Mouse (Mus musculus): ENCODE measurements at regions not wholly inside any gene's neighbourhood (a gene's known extent, or its start where the extent isn't known, plus 50 kb on each side); places are given as distances from the start of the nearest gene placed in this dataset.

DNA sequence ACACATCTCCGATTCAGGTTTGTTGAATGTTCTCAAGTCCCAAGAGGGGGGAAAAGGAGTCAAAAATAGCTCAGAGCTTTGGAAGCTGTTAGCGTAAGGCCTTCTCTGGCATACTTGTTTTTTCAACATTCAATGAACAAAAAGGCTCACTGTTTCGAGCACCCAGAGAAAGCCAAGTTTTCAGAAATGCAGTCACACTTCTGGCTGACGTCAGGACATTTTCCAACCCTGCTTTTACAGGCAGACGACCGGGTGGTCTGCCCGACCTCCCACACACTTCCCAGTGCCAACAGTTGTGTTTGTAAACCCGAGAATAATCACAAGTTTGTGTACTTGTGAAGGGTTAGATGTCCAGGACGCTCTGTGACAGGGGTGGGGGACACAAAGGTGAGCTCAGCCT, 218.5 kb downstream of the Wdr11 start:
- H3K4me3 ChIP-seq (ENCODE audit: low read depth, low read length): no peak overlapping the region
- H3K4me1 ChIP-seq (ENCODE audit: insufficient read depth, low read depth, low read length): no peaks in the 10 kb centered on the region
- no peak for DNase-seq (ENCODE audit: low spot score)
- no peak for ATAC-seq (ENCODE audit: extremely low read depth, insufficient number of reproducible peaks, low FRiP score, poor library complexity, severe bottlenecking)
- H3K36me3 ChIP-seq (replicated peaks): no peaks in the 10 kb centered on the region
- TF ChIP-seq GATA2 (IDR thresholded peaks at IDR 0.05; ENCODE audit: borderline replicate concordance, low read depth, low read length): no peak
- H3K9me3 ChIP-seq (replicated peaks): peaks cover 19% of the 10 kb centered on the region
- no peaks in the 10 kb centered on the region for H3K27me3 ChIP-seq (ENCODE audit: insufficient read depth, low read length)

DNA sequence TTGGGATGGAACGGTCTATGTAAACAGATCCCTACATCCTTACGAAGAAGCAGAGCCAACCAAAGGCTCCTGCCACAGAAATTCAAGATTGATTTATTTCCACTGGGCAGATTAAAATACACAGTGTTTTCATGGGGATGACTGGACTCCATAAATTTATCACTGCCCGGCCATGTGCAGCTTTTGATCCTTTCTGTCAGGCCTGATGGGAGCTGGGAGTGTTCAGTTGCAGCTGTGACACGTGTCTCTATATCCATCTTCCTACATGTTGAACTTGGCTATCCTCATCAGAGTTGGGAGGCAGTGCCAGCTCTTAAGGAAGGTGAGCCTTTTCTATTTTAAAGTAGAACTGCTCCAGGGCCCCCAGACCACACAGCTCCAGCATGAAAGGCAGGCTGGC, 218.9 kb downstream of the Wdr11 start:
- Histone ChIP-seq H3K4me3 (ENCODE audit: low read depth, low read length) (no peak overlapping the region), H3K36me3 (replicated peaks) (no peaks in the 10 kb centered on the region), H3K4me1 (ENCODE audit: insufficient read depth, low read depth, low read length) (no peaks in the 10 kb centered on the region), H3K9me3 (replicated peaks) (peaks cover 20% of the 10 kb centered on the region), H3K27me3 (ENCODE audit: insufficient read depth, low read length) (no peaks in the 10 kb centered on the region)
- no peak for TF ChIP-seq GATA1 (IDR thresholded peaks at IDR 0.05; ENCODE audit: borderline replicate concordance, low read length)
- TF ChIP-seq TAL1 (conservative IDR thresholded peaks at IDR 0.05; ENCODE audit: low read depth, low read length): no peak
- TF ChIP-seq POLR2AphosphoS5 (IDR thresholded peaks at IDR 0.05; ENCODE audit: insufficient replicate concordance, low read depth, low read length): no peak
- no peak for TF ChIP-seq CTCF (IDR thresholded peaks at IDR 0.05; ENCODE audit: low read depth, low read length)
- TF ChIP-seq GATA2 (IDR thresholded peaks at IDR 0.05; ENCODE audit: borderline replicate concordance, low read depth, low read length): no peak
- ATAC-seq (ENCODE audit: extremely low read depth, insufficient number of reproducible peaks, low FRiP score, poor library complexity, severe bottlenecking) (no peak), DNase-seq (ENCODE audit: low spot score) (no peak)

DNA sequence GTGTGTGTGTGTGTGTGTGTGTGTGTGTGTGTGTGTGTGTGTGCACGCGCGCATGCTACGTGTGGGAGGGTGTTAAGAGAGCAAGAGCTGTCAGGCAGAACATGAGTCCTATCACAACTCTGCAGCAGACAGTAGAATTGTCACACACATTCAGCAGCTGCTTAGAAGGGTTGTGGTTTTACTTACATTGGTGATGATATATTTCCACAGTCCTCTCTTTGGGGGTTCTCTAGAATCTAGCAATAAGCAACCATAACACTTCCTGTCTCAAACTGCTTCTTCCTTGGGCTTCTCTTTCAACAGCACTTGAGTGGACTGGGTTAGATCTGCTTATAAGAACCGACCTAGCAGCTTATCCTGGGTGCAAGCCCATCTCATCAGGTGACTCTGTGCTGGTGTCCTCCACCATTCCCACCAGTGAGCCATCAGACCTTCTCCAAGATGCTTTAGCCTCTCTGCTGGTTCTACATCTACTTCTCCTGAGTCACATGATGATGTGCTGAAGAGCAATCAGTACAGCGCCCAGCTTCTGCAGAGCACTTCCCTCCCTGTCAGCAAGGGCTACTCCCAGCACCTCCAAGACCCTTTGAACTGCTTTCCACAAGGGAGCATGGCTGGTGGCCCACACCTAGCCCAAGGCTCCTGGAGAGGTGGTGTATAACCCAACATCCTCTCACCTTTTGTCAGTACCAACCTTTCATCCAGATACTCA, 222.6 kb downstream of the Wdr11 start:
- ATAC-seq (ENCODE audit: extremely low read depth, insufficient number of reproducible peaks, low FRiP score, poor library complexity, severe bottlenecking) (no peak), DNase-seq (ENCODE audit: low spot score) (no peak)
- no peaks in the 10 kb centered on the region for H3K27me3 ChIP-seq (ENCODE audit: insufficient read depth, low read length)
- no peaks in the 10 kb centered on the region for H3K4me1 ChIP-seq (ENCODE audit: insufficient read depth, low read depth, low read length)
- no peak for TF ChIP-seq TAL1 (conservative IDR thresholded peaks at IDR 0.05; ENCODE audit: low read depth, low read length)
- TF ChIP-seq GATA2 (IDR thresholded peaks at IDR 0.05; ENCODE audit: borderline replicate concordance, low read depth, low read length): no peak
- TF ChIP-seq CTCF (IDR thresholded peaks at IDR 0.05; ENCODE audit: low read depth, low read length): no peak
- TF ChIP-seq GATA1 (IDR thresholded peaks at IDR 0.05; ENCODE audit: borderline replicate concordance, low read length): no peak
- TF ChIP-seq POLR2AphosphoS5 (IDR thresholded peaks at IDR 0.05; ENCODE audit: insufficient replicate concordance, low read depth, low read length): no peak
- no peaks in the 10 kb centered on the region for H3K36me3 ChIP-seq (replicated peaks)
- H3K4me3 ChIP-seq (ENCODE audit: low read depth, low read length): no peak overlapping the region
- peaks cover 34% of the 10 kb centered on the region for H3K9me3 ChIP-seq (replicated peaks)

DNA sequence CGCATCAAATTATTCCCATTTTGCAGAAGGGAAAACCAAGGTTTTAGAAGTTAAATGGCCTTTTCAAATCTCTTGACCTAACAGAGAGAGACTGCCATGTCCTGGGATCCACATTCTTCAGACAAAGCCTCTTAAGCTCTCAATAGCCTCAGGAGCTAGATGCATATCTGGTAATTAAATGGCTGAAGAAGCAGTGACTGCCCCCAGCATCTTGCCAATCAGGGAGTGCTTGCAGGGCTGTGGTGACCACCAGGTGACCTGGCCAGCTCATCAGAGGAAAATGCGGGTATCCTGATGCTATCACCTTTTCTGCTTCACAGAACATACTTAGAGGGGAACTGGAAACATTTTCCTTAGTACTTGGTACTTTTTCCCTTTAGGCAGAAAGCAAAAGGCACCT, 227.2 kb downstream of the Wdr11 start:
- TF ChIP-seq TAL1 (conservative IDR thresholded peaks at IDR 0.05; ENCODE audit: low read depth, low read length) (no peak), POLR2AphosphoS5 (IDR thresholded peaks at IDR 0.05; ENCODE audit: insufficient replicate concordance, low read depth, low read length) (no peak), GATA2 (IDR thresholded peaks at IDR 0.05; ENCODE audit: borderline replicate concordance, low read depth, low read length) (no peak), GATA1 (IDR thresholded peaks at IDR 0.05; ENCODE audit: borderline replicate concordance, low read length) (no peak), CTCF (IDR thresholded peaks at IDR 0.05; ENCODE audit: low read depth, low read length) (no peak)
- H3K4me1 ChIP-seq (ENCODE audit: insufficient read depth, low read depth, low read length): no peaks in the 10 kb centered on the region
- ATAC-seq (ENCODE audit: extremely low read depth, insufficient number of reproducible peaks, low FRiP score, poor library complexity, severe bottlenecking) (no peak), DNase-seq (ENCODE audit: low spot score) (no peak)
- H3K36me3 ChIP-seq (replicated peaks): no peaks in the 10 kb centered on the region
- peaks cover 47% of the 10 kb centered on the region for H3K9me3 ChIP-seq (replicated peaks)
- no peaks in the 10 kb centered on the region for H3K27me3 ChIP-seq (ENCODE audit: insufficient read depth, low read length)
- no peak overlapping the region for H3K4me3 ChIP-seq (ENCODE audit: low read depth, low read length)

DNA sequence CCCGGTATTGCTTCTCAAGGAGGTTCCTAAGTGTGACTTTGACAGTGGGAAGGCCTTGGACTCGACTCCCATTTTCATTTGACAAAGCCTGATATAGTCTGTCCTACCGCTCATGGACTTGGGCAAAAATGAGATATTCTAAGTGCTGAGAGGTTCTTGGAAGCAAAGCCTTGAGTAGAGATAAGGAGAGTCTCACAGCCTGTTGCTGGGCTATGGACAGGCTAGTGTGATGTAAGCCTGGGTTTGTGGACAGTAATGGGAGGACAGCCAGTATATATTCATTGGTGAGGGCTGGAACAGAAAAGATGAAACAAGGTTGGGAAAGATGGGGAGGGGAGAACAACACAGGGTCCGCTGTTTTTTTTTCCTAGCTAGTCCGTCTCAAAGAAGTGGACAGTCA, 228.0 kb downstream of the Wdr11 start:
- H3K36me3 ChIP-seq (replicated peaks): no peaks in the 10 kb centered on the region
- no peaks in the 10 kb centered on the region for H3K4me1 ChIP-seq (ENCODE audit: insufficient read depth, low read depth, low read length)
- H3K27me3 ChIP-seq (ENCODE audit: insufficient read depth, low read length): no peaks in the 10 kb centered on the region
- H3K4me3 ChIP-seq (ENCODE audit: low read depth, low read length): no peak overlapping the region
- H3K9me3 ChIP-seq (replicated peaks): peaks cover 44% of the 10 kb centered on the region
- no peak for DNase-seq (ENCODE audit: low spot score)
- TF ChIP-seq GATA2 (IDR thresholded peaks at IDR 0.05; ENCODE audit: borderline replicate concordance, low read depth, low read length): no peak
- no peak for TF ChIP-seq TAL1 (conservative IDR thresholded peaks at IDR 0.05; ENCODE audit: low read depth, low read length)
- no peak for TF ChIP-seq POLR2AphosphoS5 (IDR thresholded peaks at IDR 0.05; ENCODE audit: insufficient replicate concordance, low read depth, low read length)
- no peak for ATAC-seq (ENCODE audit: extremely low read depth, insufficient number of reproducible peaks, low FRiP score, poor library complexity, severe bottlenecking)

DNA sequence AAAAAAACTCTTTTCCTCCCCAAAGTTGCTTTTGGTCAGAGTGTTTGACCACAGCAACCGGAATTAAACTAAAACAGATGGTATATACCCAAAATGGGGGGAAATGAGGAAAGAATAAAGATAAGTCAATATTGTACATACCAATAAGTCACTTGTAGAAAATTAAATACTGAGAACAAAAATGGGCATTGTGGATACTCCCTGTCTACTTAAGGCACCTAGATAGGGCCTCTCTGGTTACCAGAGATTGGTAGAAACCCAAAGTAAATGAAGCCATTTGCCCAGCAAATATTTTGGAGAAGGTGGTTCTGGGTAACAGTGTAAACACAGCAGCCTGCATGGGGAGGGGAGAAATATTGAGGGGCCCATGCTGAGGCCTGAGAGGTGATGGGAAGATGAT, 237.3 kb downstream of the Wdr11 start:
- no peak overlapping the region for H3K4me3 ChIP-seq (ENCODE audit: low read depth, low read length)
- no peaks in the 10 kb centered on the region for H3K27me3 ChIP-seq (ENCODE audit: insufficient read depth, low read length)
- H3K36me3 ChIP-seq (replicated peaks): no peaks in the 10 kb centered on the region
- TF ChIP-seq GATA1 (IDR thresholded peaks at IDR 0.05; ENCODE audit: borderline replicate concordance, low read length) (no peak), GATA2 (IDR thresholded peaks at IDR 0.05; ENCODE audit: borderline replicate concordance, low read depth, low read length) (no peak), TAL1 (conservative IDR thresholded peaks at IDR 0.05; ENCODE audit: low read depth, low read length) (no peak), CTCF (IDR thresholded peaks at IDR 0.05; ENCODE audit: low read depth, low read length) (no peak), POLR2AphosphoS5 (IDR thresholded peaks at IDR 0.05; ENCODE audit: insufficient replicate concordance, low read depth, low read length) (no peak)
- H3K9me3 ChIP-seq (replicated peaks): peaks cover 60% of the 10 kb centered on the region
- ATAC-seq (ENCODE audit: extremely low read depth, insufficient number of reproducible peaks, low FRiP score, poor library complexity, severe bottlenecking) (no peak), DNase-seq (ENCODE audit: low spot score) (no peak)
- H3K4me1 ChIP-seq (ENCODE audit: insufficient read depth, low read depth, low read length): no peaks in the 10 kb centered on the region

DNA sequence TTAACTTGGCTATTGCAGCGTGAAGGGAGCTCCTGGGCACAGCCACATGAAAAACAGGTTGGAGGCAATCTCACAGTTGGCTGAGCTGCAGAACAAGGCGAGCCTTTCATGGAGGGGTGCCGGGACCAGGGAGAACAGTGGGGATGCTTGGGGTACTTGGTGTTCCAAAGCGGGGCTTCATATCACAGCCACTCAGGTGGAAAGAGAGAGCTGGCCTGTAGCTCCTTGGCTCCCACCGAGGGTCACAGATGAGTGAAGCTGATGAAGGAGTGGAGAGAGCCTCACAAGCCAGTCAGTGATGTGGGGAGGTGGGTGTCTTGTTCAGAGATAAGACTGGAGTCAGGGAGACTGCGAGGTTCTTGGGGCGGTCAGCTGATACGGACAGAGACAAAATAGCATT, 241.2 kb downstream of the Wdr11 start:
- no peak for TF ChIP-seq TAL1 (conservative IDR thresholded peaks at IDR 0.05; ENCODE audit: low read depth, low read length)
- no peak for TF ChIP-seq GATA2 (IDR thresholded peaks at IDR 0.05; ENCODE audit: borderline replicate concordance, low read depth, low read length)
- TF ChIP-seq CTCF (IDR thresholded peaks at IDR 0.05; ENCODE audit: low read depth, low read length): no peak
- TF ChIP-seq POLR2AphosphoS5 (IDR thresholded peaks at IDR 0.05; ENCODE audit: insufficient replicate concordance, low read depth, low read length): no peak
- DNase-seq (ENCODE audit: low spot score) (no peak), ATAC-seq (ENCODE audit: extremely low read depth, insufficient number of reproducible peaks, low FRiP score, poor library complexity, severe bottlenecking) (no peak)
- no peaks in the 10 kb centered on the region for H3K27me3 ChIP-seq (ENCODE audit: insufficient read depth, low read length)
- peaks cover 60% of the 10 kb centered on the region for H3K9me3 ChIP-seq (replicated peaks)
- H3K36me3 ChIP-seq (replicated peaks): no peaks in the 10 kb centered on the region
- no peaks in the 10 kb centered on the region for H3K4me1 ChIP-seq (ENCODE audit: insufficient read depth, low read depth, low read length)
- no peak overlapping the region for H3K4me3 ChIP-seq (ENCODE audit: low read depth, low read length)

All from G1E (cell line).